Mouse (Mus musculus) heart, adult 2 months (tissue): Measurements from ENCODE around the gene Nup93.

Experiments used
- CTCF ChIP-seq: fragments of 200-600 bp; IDR thresholded peaks from 2 replicates; pipeline ENCODE4 v1.8.1; 2022; ENCODE audit warnings: antibody characterized with exemption, mild to moderate bottlenecking, moderate library complexity
- POLR2A ChIP-seq: fragments of 200-500 bp; IDR thresholded peaks from 2 replicates; pipeline ENCODE4 v1.6.1; 2011; ENCODE audit warnings: mild to moderate bottlenecking, low read depth, low read length, control low read depth; ENCODE audit not compliant: insufficient read depth

DNA sequence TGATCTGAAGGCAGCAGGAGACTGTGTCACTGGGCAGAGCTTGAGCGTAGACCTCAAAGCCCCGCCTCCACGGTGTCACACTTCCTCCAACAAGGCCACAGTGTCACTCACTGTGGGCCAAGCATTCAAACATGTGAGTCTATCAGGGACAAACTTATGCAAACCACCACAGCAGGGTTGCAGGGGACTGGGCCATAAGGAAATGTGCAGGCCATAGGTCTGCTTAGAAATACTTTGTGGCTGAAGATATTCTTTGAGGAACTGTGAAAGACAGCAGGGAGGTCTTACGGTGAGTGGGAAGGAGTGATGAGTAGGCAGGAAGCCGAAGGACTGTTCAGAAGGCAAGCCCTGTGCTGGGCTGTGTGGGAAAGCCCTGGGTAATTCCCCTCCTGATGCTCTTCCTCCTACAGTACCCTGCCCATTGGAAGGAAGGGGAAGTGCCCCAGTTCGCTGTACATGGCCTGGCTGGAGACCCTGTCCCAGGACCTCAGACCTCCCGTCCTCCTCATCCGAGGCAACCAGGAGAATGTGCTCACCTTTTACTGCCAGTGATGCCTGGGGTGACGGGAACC, 151.1 kb downstream of the Nup93 start:
- TF ChIP-seq POLR2A (no peak), CTCF (no peak)
